Mouse (Mus musculus): ENCODE data around the gene Ddx28.

Gene Ddx28

GRCm38 (mm10) chr8:106011643-106011986 is at the start of gene Ddx28:
Gene Ddx28, minus strand, starts transcription at chr8:106011882.
- no peak for DNase-seq

GRCm38 (mm10) chr8:106060521-106060920 is 48.8 kb upstream of the Ddx28 start:
- no peak for DNase-seq

GRCm38 (mm10) chr8:106059613-106060371 is 48.1 kb upstream of the Ddx28 start:
- DNase-seq = no peak

GRCm38 (mm10) chr8:106058731-106059612 is 47.3 kb upstream of the Ddx28 start, which contains the start of gene Nfatc3:
Gene Nfatc3, plus strand, starts transcription at chr8:106058840.
- peak; percentile 96 to 99 for DNase-seq

GRCm38 (mm10) chr8:106056455-106056982 is 44.8 kb upstream of the Ddx28 start:
- no peak for DNase-seq

GRCm38 (mm10) chr8:106055038-106055437 is 43.4 kb upstream of the Ddx28 start:
- peak in 1 of 2 experiments; percentile 48 for DNase-seq

- peak; percentile 35 to 66 for DNase-seq
Measured at GRCm38 (mm10) chr8:106054190-106054811, 42.6 kb upstream of the Ddx28 start.

- DNase-seq = no peak
Measured at GRCm38 (mm10) chr8:106052510-106053089, 40.9 kb upstream of the Ddx28 start.

- no peak for DNase-seq
Measured at GRCm38 (mm10) chr8:106051068-106051467, 39.4 kb upstream of the Ddx28 start.

- no peak for DNase-seq
Measured at GRCm38 (mm10) chr8:106049840-106050239, 38.2 kb upstream of the Ddx28 start.

GRCm38 (mm10) chr8:106047854-106048630 is 36.4 kb upstream of the Ddx28 start:
- DNase-seq = peak in 1 of 2 experiments; percentile 19

GRCm38 (mm10) chr8:106046872-106047559 is 35.3 kb upstream of the Ddx28 start:
- DNase-seq = no peak

- peak; percentile 53 to 65 for DNase-seq
Measured at GRCm38 (mm10) chr8:106044151-106044550, 32.5 kb upstream of the Ddx28 start.

- no peak for DNase-seq
Measured at GRCm38 (mm10) chr8:106043055-106043454, 31.4 kb upstream of the Ddx28 start.

GRCm38 (mm10) chr8:106040218-106040617 is 28.5 kb upstream of the Ddx28 start:
- no peak for DNase-seq

GRCm38 (mm10) chr8:106039605-106040004 is 27.9 kb upstream of the Ddx28 start:
- no peak for DNase-seq

GRCm38 (mm10) chr8:106038721-106039120 is 27.0 kb upstream of the Ddx28 start:
- no peak for DNase-seq

GRCm38 (mm10) chr8:106022483-106022882 is 10.8 kb upstream of the Ddx28 start:
- peak; percentile 77 to 82 for DNase-seq

- DNase-seq = no peak
Measured at GRCm38 (mm10) chr8:106018039-106018438, 6.4 kb upstream of the Ddx28 start.

GRCm38 (mm10) chr8:106017130-106017529 is 5.4 kb upstream of the Ddx28 start:
- DNase-seq = no peak

- no peak for DNase-seq
Measured at GRCm38 (mm10) chr8:106016284-106016683, 4.6 kb upstream of the Ddx28 start.

Data from kidney, postnatal 4 days (tissue).